Mouse (Mus musculus) cerebellum, adult 2 months (tissue): Measurements from ENCODE around the gene Teddm1a. TPM values are rescaled to one million over a fixed set of nuclear protein-coding genes. Genes with fewer than 3 reads are reported as not detected.

Experiments
- DNase-seq, 2 experiments: peaks; one replicate each; pipeline ENCODE4 v3.0.0; 2021
- H3K27ac ChIP-seq: fragments of 200-500 bp; 2 replicates; pipeline ENCODE4 v1.5.1; 2012; ENCODE audit warnings: low read length, control low read depth, inconsistent platforms; ENCODE audit not compliant: insufficient read depth
- H3K27me3 ChIP-seq: fragments of 200-500 bp; 2 replicates; pipeline ENCODE4 v1.6.1; 2012; ENCODE audit warnings: inconsistent platforms, mild to moderate bottlenecking, low read length, moderate library complexity; ENCODE audit not compliant: control insufficient read depth, insufficient read depth
- H3K4me1 ChIP-seq: fragments of 200-500 bp; 2 replicates; pipeline ENCODE4 v1.6.1; 2011; ENCODE audit warnings: low read length; ENCODE audit not compliant: control insufficient read depth, insufficient read depth
- H3K4me3 ChIP-seq: fragments of 200-500 bp; replicated peaks from 2 replicates; pipeline ENCODE3; 2011; ENCODE audit warnings: mild to moderate bottlenecking, low read depth, low read length, control low read depth; ENCODE audit not compliant: insufficient read depth
- CTCF ChIP-seq: fragments of 200-500 bp; IDR thresholded peaks from 2 replicates; pipeline ENCODE4 v1.5.1; 2011; ENCODE audit warnings: low read depth, mild to moderate bottlenecking, control low read depth, low read length, moderate library complexity, borderline replicate concordance; ENCODE audit not compliant: insufficient read depth
- POLR2A ChIP-seq: fragments of 200-500 bp; IDR thresholded peaks from 2 replicates; pipeline ENCODE4 v1.6.1; 2011; ENCODE audit warnings: low read length, control low read depth, borderline replicate concordance; ENCODE audit not compliant: insufficient read depth
- WGBS: fragments of 180-500 bp; shearing (Covaris S2); methylation state at CpG from one replicate; pipeline ENCODE4 v1.1.7; 2018; 5-methylcytosine and 5-hydroxymethylcytosine counted together
- polyA plus RNA-seq: library from polyadenylated mRNA; depleted of rRNA; stranded (reverse); fragments of >200 nt; gene quantifications from 2 replicates; pipeline ENCODE4 v1.2.3, GENCODE M21; 2012; rRNA removed

Gene Teddm1a
- polyA plus RNA-seq, 1 experiment = not detected

DNA sequence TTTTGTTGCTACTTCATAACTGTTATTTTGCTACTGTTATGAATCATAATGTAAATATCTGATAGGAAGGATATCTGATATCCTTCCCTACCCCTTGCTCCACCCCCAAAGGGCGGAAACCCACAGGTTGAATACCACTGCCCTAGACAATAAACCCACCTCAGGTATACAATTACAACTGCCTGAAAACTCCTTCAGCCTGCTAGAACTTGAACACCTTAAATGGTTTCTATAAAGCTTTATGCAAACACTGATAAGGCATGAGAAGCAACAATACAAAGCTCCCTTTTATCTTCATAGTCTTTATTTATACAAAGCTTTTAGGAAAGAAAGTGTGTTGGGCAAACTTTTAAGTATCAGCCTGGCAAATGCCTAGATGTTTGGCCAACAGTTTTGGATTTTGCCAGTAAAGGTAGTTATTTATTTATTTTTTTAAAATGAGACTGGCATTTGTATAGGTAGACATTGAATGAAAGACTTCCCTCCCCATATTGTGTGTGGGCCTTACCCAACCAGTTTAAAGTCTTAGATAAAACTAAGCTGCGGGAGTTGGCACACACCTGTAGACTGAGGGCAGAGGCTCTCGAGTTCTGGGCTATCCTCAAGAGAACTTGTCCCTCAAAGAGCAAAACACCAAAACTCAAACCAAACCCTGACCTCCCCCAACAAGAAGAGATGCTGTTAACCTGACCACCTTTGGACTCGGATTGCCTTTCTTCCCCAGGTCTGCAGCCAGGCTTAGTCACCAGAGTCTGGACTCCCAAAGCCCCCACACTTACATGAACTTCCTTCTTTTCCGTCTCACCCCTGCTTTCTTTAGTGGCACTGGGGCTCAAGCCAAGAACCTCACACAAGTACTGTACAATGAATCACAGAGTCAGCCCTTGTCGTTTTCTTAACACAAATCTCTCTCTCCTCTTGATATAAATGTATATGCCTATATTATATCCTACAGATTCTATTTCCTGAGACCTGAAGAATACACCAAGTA, 33.1 kb downstream of the Teddm1a start:
- H3K27me3 ChIP-seq = no peaks in the 10 kb centered on the region
- 87% methylated on average over 6 of the region's 6 CpGs for WGBS
- no peak for DNase-seq
- no peaks in the 10 kb centered on the region for H3K4me1 ChIP-seq
- no peak overlapping the region for H3K4me3 ChIP-seq
- TF ChIP-seq CTCF = no peak
- H3K27ac ChIP-seq = no peak overlapping the region

DNA sequence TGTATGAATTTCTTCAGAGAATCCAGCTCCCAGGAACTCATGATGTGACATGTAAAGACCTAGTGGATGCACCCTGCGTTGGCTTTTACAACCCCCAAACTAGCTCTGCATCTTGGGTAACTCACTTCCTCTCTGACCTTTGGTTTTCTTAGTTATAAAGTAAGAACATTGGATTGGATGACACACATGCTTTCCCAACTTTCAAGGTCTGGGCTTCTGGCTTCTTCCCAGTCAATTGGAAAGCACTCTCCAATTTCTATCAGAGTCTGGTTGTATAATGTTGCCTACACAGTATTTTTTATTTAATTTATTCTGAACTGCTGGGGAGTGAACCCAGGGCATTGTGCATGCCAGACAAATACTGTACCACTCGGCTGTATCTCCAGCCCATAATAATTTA, 38.9 kb downstream of the Teddm1a start:
- TF ChIP-seq POLR2A = no peak
- TF ChIP-seq CTCF = no peak
- H3K27ac ChIP-seq = no peak overlapping the region
- no peak overlapping the region for H3K4me3 ChIP-seq
- no peak for DNase-seq
- no peaks in the 10 kb centered on the region for H3K4me1 ChIP-seq
- no peaks in the 10 kb centered on the region for H3K27me3 ChIP-seq
- WGBS = 78% methylated on average over 2 of the region's 2 CpGs

DNA sequence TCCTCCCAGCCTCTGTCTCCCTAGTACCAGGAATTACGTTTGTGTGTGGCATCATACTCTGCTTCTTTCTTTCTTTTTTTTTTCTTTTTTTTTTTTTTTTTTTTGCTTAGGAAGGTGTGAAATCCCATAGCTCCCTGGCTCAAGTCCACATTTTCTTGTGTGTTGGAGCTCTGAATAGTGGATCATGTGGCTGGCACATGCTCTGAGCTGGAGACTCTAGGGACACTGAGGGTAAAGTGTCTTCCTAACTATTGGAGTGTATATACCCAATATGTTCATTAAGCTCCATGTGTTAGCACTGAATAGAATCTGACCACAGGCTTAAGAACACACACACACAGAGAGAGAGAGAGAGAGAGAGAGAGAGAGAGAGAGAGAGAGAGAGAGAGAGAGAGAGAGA, 42.2 kb downstream of the Teddm1a start:
- Histone ChIP-seq H3K4me3 (no peak overlapping the region), H3K4me1 (no peaks in the 10 kb centered on the region), H3K27me3 (no peaks in the 10 kb centered on the region), H3K27ac (no peak overlapping the region)
- TF ChIP-seq CTCF (no peak), POLR2A (no peak)
- 23% methylated on average over 1 of the region's 1 CpGs for WGBS
- DNase-seq = no peak

DNA sequence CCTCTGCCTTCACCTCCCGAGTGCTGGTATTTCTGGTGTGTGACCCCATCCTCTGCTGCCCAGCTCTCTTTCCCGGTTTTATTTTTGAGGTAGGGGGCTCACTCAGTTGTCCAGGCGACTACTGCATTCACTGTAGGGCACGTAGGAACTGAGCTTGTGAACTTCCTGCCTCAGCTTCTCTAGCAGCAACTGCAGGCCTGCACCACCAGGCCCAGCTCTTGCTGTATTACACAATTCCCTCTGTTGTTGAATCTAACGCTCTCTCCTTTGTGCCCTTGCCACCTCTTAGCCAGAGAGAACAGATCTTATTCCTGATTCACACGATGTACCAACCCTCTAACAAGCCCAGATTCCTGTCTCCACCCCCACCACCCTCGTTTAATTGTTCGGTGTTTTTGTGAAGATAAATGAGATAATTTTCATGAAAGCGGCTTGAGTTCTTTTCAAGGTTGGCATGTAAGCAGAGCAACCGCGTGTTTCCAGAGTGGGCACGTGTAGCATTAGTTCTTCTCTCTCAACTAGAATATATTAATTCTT, 44.4 kb downstream of the Teddm1a start:
- H3K27ac ChIP-seq = no peak overlapping the region
- TF ChIP-seq POLR2A = no peak
- no peaks in the 10 kb centered on the region for H3K4me1 ChIP-seq
- no peak for DNase-seq
- no peaks in the 10 kb centered on the region for H3K27me3 ChIP-seq
- WGBS = 82% methylated on average over 12 of the region's 12 CpGs
- H3K4me3 ChIP-seq = no peak overlapping the region

GRCm38 (mm10) chr1:153937025-153937424, 45.5 kb downstream of the Teddm1a start:
- WGBS = 86% methylated on average over 2 of the region's 2 CpGs

GRCm38 (mm10) chr1:153940986-153941385, 49.4 kb downstream of the Teddm1a start:
- no peak for DNase-seq
- Histone ChIP-seq H3K27me3 (no peaks in the 10 kb centered on the region), H3K27ac (no peak overlapping the region), H3K4me3 (no peak overlapping the region), H3K4me1 (no peaks in the 10 kb centered on the region)
- WGBS = 91% methylated on average over 2 of the region's 2 CpGs
- TF ChIP-seq POLR2A = no peak
- TF ChIP-seq CTCF = no peak

More at GRCm38 (mm10) chr1:153937025-153937424, 45.5 kb downstream of the Teddm1a start:
- no peak for DNase-seq
- TF ChIP-seq CTCF (no peak), POLR2A (no peak)
- H3K4me1 ChIP-seq = no peaks in the 10 kb centered on the region
- no peaks in the 10 kb centered on the region for H3K27me3 ChIP-seq
- H3K27ac ChIP-seq = no peak overlapping the region
- H3K4me3 ChIP-seq = no peak overlapping the region

Other genes with a start within 250 kb of the Teddm1a start
- 371 and 430 TPM in 2 replicates for gene Rgs8, start 238.7 kb upstream of the Teddm1a start, polyA plus RNA-seq
- 12.2 and 12.7 TPM in 2 replicates for gene Rgs16, start 151.4 kb upstream of the Teddm1a start, polyA plus RNA-seq
- gene Rnasel, start 142.3 kb upstream of the Teddm1a start, polyA plus RNA-seq = 3.8 and 3.9 TPM in 2 replicates
- 0.70 and 0.78 TPM in 2 replicates for gene Rgsl1, start 47.6 kb upstream of the Teddm1a start, polyA plus RNA-seq
- not detected in 2 replicates for gene Teddm1b, start 17.4 kb upstream of the Teddm1a start, polyA plus RNA-seq
- gene Glul, start 8.2 kb downstream of the Teddm1a start, polyA plus RNA-seq = 1,343 and 1,402 TPM in 2 replicates
- 0.87 and 1.1 TPM in 2 replicates for gene Teddm2, start 8.5 kb downstream of the Teddm1a start, polyA plus RNA-seq